Mouse (Mus musculus): ENCODE measurements around the gene Srsf9. TPM values are rescaled to one million over a fixed set of nuclear protein-coding genes. Genes with fewer than 3 reads are reported as not detected.
"Not testable (repeated sequence)": the region's sequence is repeated elsewhere in the genome, so short reads cannot be mapped to it uniquely, and the experiment has no call there.

Srsf9 gene
- total RNA-seq, 2 experiments from 2014 or later: 63.6 to 77.0 TPM

- no peak for DNase-seq (ENCODE audit: low spot score in 2 of 2)
Measured at GRCm38 (mm10) chr5:115364782-115365181, 37.8 kb downstream of the Srsf9 start.

GRCm38 (mm10) chr5:115371736-115372135, 44.8 kb downstream of the Srsf9 start:
- DNase-seq (ENCODE audit: low spot score in 2 of 2): no peak

GRCm38 (mm10) chr5:115373441-115374203, 46.6 kb downstream of the Srsf9 start:
- DNase-seq (ENCODE audit: low spot score in 2 of 2): peak in 1 of 2 experiments; percentile 34

- no peak for DNase-seq (ENCODE audit: low spot score in 2 of 2)
Measured at GRCm38 (mm10) chr5:115374204-115374820, 47.3 kb downstream of the Srsf9 start.

- DNase-seq (ENCODE audit: low spot score in 2 of 2): no peak
Measured at GRCm38 (mm10) chr5:115375436-115375835, 48.5 kb downstream of the Srsf9 start.

- DNase-seq (ENCODE audit: low spot score in 2 of 2): not testable (repeated sequence)
Measured at GRCm38 (mm10) chr5:115378882-115379281, 51.9 kb downstream of the Srsf9 start.

Other genes with a start within 250 kb of the Srsf9 start
- gene Gm10401, start 228.9 kb upstream of the Srsf9 start, total RNA-seq (2021): not detected
- gene Acads, start 207.8 kb upstream of the Srsf9 start, total RNA-seq (2021): 1 to 10 TPM; 6.8 to 9.9 TPM
- gene Unc119b, start 192.2 kb upstream of the Srsf9 start, total RNA-seq (2021): 10 to 100 TPM; 26.7 to 29.8 TPM
- gene Mlec, start 169.0 kb upstream of the Srsf9 start, total RNA-seq (2021): 10 to 100 TPM; 75.1 to 78.2 TPM
- gene Cabp1, start 132.8 kb upstream of the Srsf9 start, total RNA-seq (2021): 10 to 100 TPM; 78.5 to 79.5 TPM
- 10 to 100 TPM; 51.1 to 61.8 TPM for gene Pop5, start 91.3 kb upstream of the Srsf9 start, total RNA-seq (2021)
- gene Rnf10, start 54.3 kb upstream of the Srsf9 start, total RNA-seq (2021): 100 to 1,000 TPM; 259 to 316 TPM
- gene Coq5, start 47.5 kb upstream of the Srsf9 start, total RNA-seq (2021): 10 to 100 TPM; 39.0 to 42.8 TPM
- gene Dynll1, start 26.2 kb upstream of the Srsf9 start, total RNA-seq (2021): 100 to 1,000 TPM; 753 to 793 TPM
- gene Gatc, start 14.0 kb downstream of the Srsf9 start, total RNA-seq (2021): 10 to 100 TPM; 29.3 to 32.5 TPM
- gene Triap1, start 14.0 kb downstream of the Srsf9 start, total RNA-seq (2021): 10 to 100 TPM; 31.0 to 35.3 TPM
- gene Cox6a1, start 21.8 kb downstream of the Srsf9 start, total RNA-seq (2021): 100 to 1,000 TPM; 732 to 825 TPM
- gene Msi1, start 102.4 kb downstream of the Srsf9 start, total RNA-seq (2021): 10 to 100 TPM; 73.0 to 76.2 TPM
- gene Pla2g1b, start 139.1 kb downstream of the Srsf9 start, total RNA-seq (2021): not detected
- gene Sirt4, start 157.5 kb downstream of the Srsf9 start, total RNA-seq (2021): 10 to 100 TPM; 25.8 to 29.8 TPM
- 10 to 100 TPM; 30.0 to 30.8 TPM for gene Pxn, start 179.5 kb downstream of the Srsf9 start, total RNA-seq (2021)
- 100 to 1,000 TPM; 458 to 467 TPM for gene Rplp0, start 232.3 kb downstream of the Srsf9 start, total RNA-seq (2021)
- gene Gcn1l1, start 238.1 kb downstream of the Srsf9 start, total RNA-seq (2021): 10 to 100 TPM; 76.4 to 96.2 TPM